Mouse (Mus musculus): ENCODE data around the gene Arr3. TPM values are rescaled to one million over a fixed set of nuclear protein-coding genes. Genes with fewer than 3 reads are reported as not detected.
A peak's percentile ranks its signal among the peaks of the same experiment; 100 is the strongest.

Arr3 gene
- polyA plus RNA-seq (2012; rRNA removed): not detected in 2 replicates
- polyA plus RNA-seq (2014; fragmentation: Nextera tagmentation; extraction: Ambion mirVana): not detected in 2 replicates

GRCm38 (mm10) chrX:100605314-100605713, at the start of gene Arr3:
Gene Arr3, plus strand, starts transcription at chrX:100605497.
- H3K27ac ChIP-seq: no peak within 1 kb of the TSS
- no peaks in the 10 kb centered on the region for H3K27me3 ChIP-seq (ENCODE audit: control insufficient read depth, insufficient read depth, low read length)
- no peaks in the 10 kb centered on the region for H3K36me3 ChIP-seq (replicated peaks; ENCODE audit: control insufficient read depth, insufficient read depth, low read depth)
- ATAC-seq (ENCODE audit: insufficient read depth): no peak
- no peak within 1 kb of the TSS for H3K9ac ChIP-seq (replicated peaks)
- no peaks in the 10 kb centered on the region for H3K9me3 ChIP-seq (ENCODE audit: control insufficient read depth, low read length)
- H3K4me3 ChIP-seq (ENCODE audit: insufficient read depth in 1 of 2, low read depth in 2 of 2, low read length in 2 of 2): no peak within 1 kb of the TSS
- WGBS (ENCODE audit: insufficient replicate concordance): 70% methylated on average over 1 of the region's 1 CpGs
- TF ChIP-seq CTCF (IDR thresholded peaks at IDR 0.05; ENCODE audit: low read depth) (no peak), EP300 (IDR thresholded peaks at IDR 0.05; ENCODE audit: low read depth) (no peak)
- no peaks in the 10 kb centered on the region for H3K4me1 ChIP-seq (replicated peaks; ENCODE audit: control insufficient read depth in 2 of 2, insufficient read depth in 2 of 2, low read length in 1 of 2)
- H3K4me2 ChIP-seq (ENCODE audit: low read depth): no peak within 1 kb of the TSS
- no peak for DNase-seq (ENCODE audit: low read depth in 3 of 3, low spot score in 3 of 3)

GRCm38 (mm10) chrX:100556026-100556425, 49.3 kb upstream of the Arr3 start:
- WGBS (ENCODE audit: insufficient replicate concordance): 64% methylated on average over 3 of the region's 3 CpGs

GRCm38 (mm10) chrX:100565696-100566095, 39.6 kb upstream of the Arr3 start:
- DNase-seq (ENCODE audit: low read depth in 3 of 3, low spot score in 3 of 3) (no peak), ATAC-seq (ENCODE audit: insufficient read depth) (no peak)
- Histone ChIP-seq H3K9ac (replicated peaks) (no peak overlapping the region), H3K9me3 (ENCODE audit: control insufficient read depth, low read length) (no peaks in the 10 kb centered on the region), H3K27ac (no peak overlapping the region), H3K27me3 (ENCODE audit: control insufficient read depth, insufficient read depth, low read length) (no peaks in the 10 kb centered on the region), H3K4me3 (ENCODE audit: insufficient read depth in 1 of 2, low read depth in 2 of 2, low read length in 2 of 2) (no peak overlapping the region), H3K4me1 (replicated peaks; ENCODE audit: control insufficient read depth in 2 of 2, insufficient read depth in 2 of 2, low read length in 1 of 2) (no peaks in the 10 kb centered on the region), H3K36me3 (replicated peaks; ENCODE audit: control insufficient read depth, insufficient read depth, low read depth) (no peaks in the 10 kb centered on the region), H3K4me2 (ENCODE audit: low read depth) (no peak overlapping the region)
- TF ChIP-seq CTCF (IDR thresholded peaks at IDR 0.05; ENCODE audit: low read depth): no peak
- no peak for TF ChIP-seq EP300 (IDR thresholded peaks at IDR 0.05; ENCODE audit: low read depth)
- 50% methylated on average over 3 of the region's 3 CpGs for WGBS (ENCODE audit: insufficient replicate concordance)

More at GRCm38 (mm10) chrX:100556026-100556425, 49.3 kb upstream of the Arr3 start:
- TF ChIP-seq CTCF (IDR thresholded peaks at IDR 0.05; ENCODE audit: low read depth): no peak
- TF ChIP-seq EP300 (IDR thresholded peaks at IDR 0.05; ENCODE audit: low read depth): no peak
- Histone ChIP-seq H3K9me3 (ENCODE audit: control insufficient read depth, low read length) (no peaks in the 10 kb centered on the region), H3K4me2 (ENCODE audit: low read depth) (no peak overlapping the region), H3K27ac (no peak overlapping the region), H3K36me3 (replicated peaks; ENCODE audit: control insufficient read depth, insufficient read depth, low read depth) (no peaks in the 10 kb centered on the region), H3K4me3 (ENCODE audit: insufficient read depth in 1 of 2, low read depth in 2 of 2, low read length in 2 of 2) (no peak overlapping the region), H3K9ac (replicated peaks) (no peak overlapping the region), H3K4me1 (replicated peaks; ENCODE audit: control insufficient read depth in 2 of 2, insufficient read depth in 2 of 2, low read length in 1 of 2) (no peaks in the 10 kb centered on the region), H3K27me3 (ENCODE audit: control insufficient read depth, insufficient read depth, low read length) (no peaks in the 10 kb centered on the region)
- DNase-seq (ENCODE audit: low read depth in 3 of 3, low spot score in 3 of 3) (no peak), ATAC-seq (ENCODE audit: insufficient read depth) (no peak)

GRCm38 (mm10) chrX:100571951-100572350, 33.3 kb upstream of the Arr3 start, which contains the start of gene Awat1:
Gene Awat1, plus strand, starts transcription at chrX:100572251.
- WGBS (ENCODE audit: insufficient replicate concordance): 44% methylated on average over 1 of the region's 1 CpGs
- Histone ChIP-seq H3K27me3 (ENCODE audit: control insufficient read depth, insufficient read depth, low read length) (no peaks in the 10 kb centered on the region), H3K27ac (no peak within 1 kb of the TSS), H3K4me1 (replicated peaks; ENCODE audit: control insufficient read depth in 2 of 2, insufficient read depth in 2 of 2, low read length in 1 of 2) (no peaks in the 10 kb centered on the region), H3K4me3 (ENCODE audit: insufficient read depth in 1 of 2, low read depth in 2 of 2, low read length in 2 of 2) (no peak within 1 kb of the TSS), H3K36me3 (replicated peaks; ENCODE audit: control insufficient read depth, insufficient read depth, low read depth) (no peaks in the 10 kb centered on the region), H3K9me3 (ENCODE audit: control insufficient read depth, low read length) (no peaks in the 10 kb centered on the region), H3K4me2 (ENCODE audit: low read depth) (no peak within 1 kb of the TSS), H3K9ac (replicated peaks) (no peak within 1 kb of the TSS)
- no peak for DNase-seq (ENCODE audit: low read depth in 3 of 3, low spot score in 3 of 3)
- no peak for ATAC-seq (ENCODE audit: insufficient read depth)
- TF ChIP-seq EP300 (IDR thresholded peaks at IDR 0.05; ENCODE audit: low read depth) (no peak), CTCF (IDR thresholded peaks at IDR 0.05; ENCODE audit: low read depth) (no peak)

- Histone ChIP-seq H3K4me2 (ENCODE audit: low read depth) (no peak within 1 kb of the TSS), H3K4me3 (ENCODE audit: insufficient read depth in 1 of 2, low read depth in 2 of 2, low read length in 2 of 2) (no peak within 1 kb of the TSS), H3K9me3 (ENCODE audit: control insufficient read depth, low read length) (no peaks in the 10 kb centered on the region), H3K9ac (replicated peaks) (no peak within 1 kb of the TSS), H3K27ac (no peak within 1 kb of the TSS), H3K36me3 (replicated peaks; ENCODE audit: control insufficient read depth, insufficient read depth, low read depth) (no peaks in the 10 kb centered on the region), H3K27me3 (ENCODE audit: control insufficient read depth, insufficient read depth, low read length) (no peaks in the 10 kb centered on the region; the same call in 1 of the 2 replicates), H3K4me1 (replicated peaks; ENCODE audit: control insufficient read depth in 2 of 2, insufficient read depth in 2 of 2, low read length in 1 of 2) (no peaks in the 10 kb centered on the region)
- 39% methylated on average over 4 of the region's 4 CpGs for WGBS (ENCODE audit: insufficient replicate concordance)
- DNase-seq (ENCODE audit: low read depth in 3 of 3, low spot score in 3 of 3) (peak in 1 of 3 experiments; percentile 4), ATAC-seq (ENCODE audit: insufficient read depth) (no peak)
- no peak for TF ChIP-seq CTCF (IDR thresholded peaks at IDR 0.05; ENCODE audit: low read depth)
- TF ChIP-seq EP300 (IDR thresholded peaks at IDR 0.05; ENCODE audit: low read depth): no peak
These were observed 10.5 kb upstream of the Arr3 start, which contains the start of gene P2ry4 for GRCm38 (mm10) chrX:100594791-100595190. Gene P2ry4, minus strand, starts transcription at chrX:100594869.
